Mouse (Mus musculus) natural killer cell, adult 2 months (primary cell): Measurements from ENCODE around the gene Ubald2.

ENCODE experiments used
- DNase-seq, 2 experiments: peaks; one replicate each; pipeline ENCODE4 v3.0.0; 2022; ENCODE audit warnings: low spot score in 2 of 2

Gene Ubald2

GRCm38 (mm10) chr11:116432593-116433355, 1.1 kb upstream of the Ubald2 start:
- no peak for DNase-seq

- DNase-seq: peak in 1 of 2 experiments; percentile 48
These were observed 533 bp downstream of the Ubald2 start for GRCm38 (mm10) chr11:116434287-116434966.

GRCm38 (mm10) chr11:116434967-116435752, 1.3 kb downstream of the Ubald2 start:
- no peak for DNase-seq

GRCm38 (mm10) chr11:116435992-116436724, 2.3 kb downstream of the Ubald2 start:
- DNase-seq: no peak

- peak; percentile 53 to 58 for DNase-seq
These were observed 2.9 kb downstream of the Ubald2 start for GRCm38 (mm10) chr11:116436725-116437331.

- no peak for DNase-seq
These were observed 3.6 kb downstream of the Ubald2 start for GRCm38 (mm10) chr11:116437541-116437940.

DNA sequence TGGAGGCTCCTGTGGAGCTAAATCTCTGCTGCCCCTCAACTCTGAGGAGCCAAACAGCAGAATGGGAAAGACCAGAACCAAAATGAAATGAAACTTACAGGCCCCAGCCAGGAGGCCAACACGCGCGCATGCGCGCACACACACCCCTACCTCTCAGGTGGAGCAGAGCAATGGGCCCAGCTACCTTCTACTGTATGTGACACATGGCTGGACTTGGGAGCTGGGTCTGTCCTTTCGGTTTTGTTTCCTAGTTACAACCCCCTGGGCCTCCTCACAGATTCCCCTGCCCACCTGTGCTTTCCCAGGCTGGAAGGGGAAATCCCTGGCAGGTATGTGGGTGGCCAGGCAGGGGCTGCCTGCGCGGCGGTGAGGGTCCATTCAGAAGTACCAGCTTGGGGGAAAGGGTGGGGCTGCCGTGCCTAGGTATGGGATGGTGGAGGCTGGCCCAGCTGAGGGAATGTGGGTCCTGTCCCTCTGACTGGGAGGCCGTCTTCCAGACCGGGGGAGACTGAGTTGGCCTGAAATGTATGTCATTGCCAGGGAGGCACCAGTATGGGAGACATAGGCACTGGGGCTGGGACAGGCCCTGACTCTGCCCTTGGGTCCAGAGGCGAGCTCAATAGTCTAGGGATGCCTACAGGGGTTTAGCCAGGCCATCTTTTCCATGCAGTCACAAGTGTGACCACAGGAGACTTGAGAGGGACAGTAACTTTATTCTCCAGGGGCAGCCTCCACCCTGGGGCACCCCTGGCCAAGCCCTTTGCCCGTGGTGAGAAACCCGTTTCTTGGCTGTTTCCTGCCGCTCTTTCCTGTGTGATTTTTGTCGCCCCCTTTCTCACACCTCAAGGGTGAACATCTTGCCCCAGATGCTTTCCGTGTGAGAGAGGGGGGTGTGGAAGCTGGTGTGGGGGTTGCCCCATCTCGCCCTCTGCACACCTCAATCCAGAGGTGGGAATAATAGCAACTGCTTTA, 5.7 kb downstream of the Ubald2 start:
- DNase-seq: peak; percentile 85 to 94

DNA sequence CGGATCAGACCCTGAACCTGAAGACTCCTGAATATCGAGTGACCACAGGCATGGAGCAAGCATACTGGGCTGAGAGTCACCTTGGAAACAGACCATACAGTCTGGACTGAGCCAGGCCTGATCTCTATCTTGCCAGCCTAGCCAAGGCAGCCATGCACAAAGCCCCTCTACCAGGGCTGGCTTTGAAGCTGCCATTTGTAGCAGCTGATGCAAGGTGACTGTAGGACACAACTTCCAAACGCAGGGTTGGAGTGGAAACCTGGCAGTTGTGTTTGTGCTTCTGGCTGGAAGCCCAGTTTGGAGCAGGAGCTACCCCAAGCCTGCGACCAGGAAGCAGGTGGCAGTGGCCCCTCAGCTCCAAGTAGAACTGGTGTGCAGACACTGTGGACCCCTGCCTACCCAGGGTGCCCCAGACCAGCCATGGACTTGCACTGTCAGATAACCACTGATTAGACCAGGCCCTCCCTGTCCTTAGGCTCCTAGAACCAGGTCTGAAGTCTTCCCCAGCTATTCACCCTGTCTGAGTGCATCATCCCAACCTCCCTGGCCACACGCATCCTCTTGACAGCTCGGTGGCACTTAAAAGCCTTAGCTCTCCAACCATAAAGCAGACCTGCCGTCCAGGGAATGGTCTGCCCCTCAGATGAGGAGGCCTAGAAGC, 6.6 kb downstream of the Ubald2 start:
- DNase-seq: no peak

- DNase-seq: no peak
These were observed 8.4 kb downstream of the Ubald2 start for GRCm38 (mm10) chr11:116442129-116442866.

DNA sequence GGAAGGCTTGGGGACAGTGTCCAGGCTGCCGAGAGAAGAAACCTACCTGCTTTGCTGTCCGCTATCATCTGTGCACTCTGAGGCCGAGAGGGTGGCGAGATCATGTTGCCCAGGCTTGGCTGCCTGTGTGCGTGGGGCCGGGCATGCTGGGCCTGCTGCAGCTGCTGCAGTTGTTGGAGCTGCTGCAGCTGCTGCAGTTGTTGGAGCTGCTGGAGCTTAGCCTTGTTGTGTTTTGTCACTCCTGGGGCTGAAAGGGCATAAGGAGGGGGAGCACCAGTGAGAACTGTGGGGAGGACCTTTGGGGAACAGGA, 8.9 kb downstream of the Ubald2 start:
- DNase-seq: no peak

GRCm38 (mm10) chr11:116443311-116443710, 9.4 kb downstream of the Ubald2 start:
- no peak for DNase-seq

GRCm38 (mm10) chr11:116443935-116444334, 10.0 kb downstream of the Ubald2 start:
- DNase-seq: no peak

GRCm38 (mm10) chr11:116445596-116446307, 11.9 kb downstream of the Ubald2 start:
- peak; percentile 87 to 91 for DNase-seq

DNA sequence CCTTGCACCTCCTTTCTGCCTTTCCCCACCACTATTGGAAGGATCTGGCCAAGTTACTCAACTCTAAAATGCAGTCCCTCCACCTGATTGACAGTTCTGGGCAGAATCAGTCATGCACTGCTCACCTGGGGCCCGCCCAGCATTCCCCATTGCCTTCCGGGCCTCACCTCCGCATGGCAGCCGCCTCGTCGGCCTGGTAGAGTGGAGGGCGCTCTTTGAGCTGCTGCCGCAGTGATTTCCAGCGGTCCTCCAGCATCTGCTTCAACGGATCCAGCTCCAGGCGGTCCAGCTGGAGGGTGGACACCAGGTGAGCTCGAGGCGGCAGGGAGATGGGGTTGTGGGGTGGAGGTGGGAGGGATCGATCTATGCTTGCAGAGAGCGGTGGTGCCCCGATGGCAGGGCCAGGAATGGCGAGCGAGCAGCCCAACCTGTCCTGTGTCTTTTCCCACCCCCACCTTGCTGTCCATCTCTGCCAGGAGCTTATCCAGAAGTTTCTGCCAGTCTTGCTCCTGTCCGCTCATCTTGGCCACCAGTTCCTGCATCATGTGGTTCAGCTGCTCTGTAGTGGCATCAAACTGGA, 12.5 kb downstream of the Ubald2 start:
- DNase-seq: no peak

GRCm38 (mm10) chr11:116447822-116448221, 13.9 kb downstream of the Ubald2 start:
- DNase-seq: no peak

DNA sequence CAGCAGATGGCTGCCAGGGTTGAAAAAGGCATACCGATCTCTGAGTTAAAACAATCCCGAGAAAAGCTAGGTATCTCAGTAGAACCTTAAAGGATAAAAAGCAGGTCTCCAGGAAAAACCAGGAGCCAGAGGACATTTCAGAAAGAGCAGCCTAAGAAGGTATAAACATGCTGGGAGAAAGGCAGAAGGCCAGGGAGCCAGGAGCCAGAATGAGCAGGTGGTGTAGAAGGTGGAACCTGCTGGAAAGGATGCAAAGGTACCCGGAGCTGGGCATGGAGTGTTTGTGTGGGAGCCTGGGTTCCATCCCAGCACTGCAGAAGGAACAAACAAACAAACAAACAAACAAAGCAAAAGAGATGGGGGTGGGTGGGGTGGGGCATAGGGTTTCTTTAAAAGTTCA, 15.4 kb downstream of the Ubald2 start:
- no peak for DNase-seq

GRCm38 (mm10) chr11:116453889-116454288, 20.0 kb downstream of the Ubald2 start:
- peak in 1 of 2 experiments; percentile 53 for DNase-seq

GRCm38 (mm10) chr11:116456234-116456633, 22.3 kb downstream of the Ubald2 start:
- DNase-seq: no peak
